Mouse (Mus musculus) spleen, postnatal 14 days (tissue): Measurements from ENCODE around the gene Bmp10.
"Not testable (repeated sequence)": the region's sequence is repeated elsewhere in the genome, so short reads cannot be mapped to it uniquely, and the experiment has no call there.

ENCODE experiments used
- DNase-seq, 2 experiments: peaks; one replicate each; pipeline ENCODE4 v3.0.0; 2021 to 2022; ENCODE audit warnings: low spot score in 2 of 2

Bmp10 gene

GRCm38 (mm10) chr6:87447217-87447616, 18.4 kb downstream of the Bmp10 start:
- DNase-seq = no peak

- no peak for DNase-seq
Observed at GRCm38 (mm10) chr6:87449534-87449933, 20.7 kb downstream of the Bmp10 start.

- DNase-seq = peak in 1 of 2 experiments; percentile 7
Observed at GRCm38 (mm10) chr6:87451016-87451415, 22.2 kb downstream of the Bmp10 start.

- no peak for DNase-seq
Observed at GRCm38 (mm10) chr6:87451771-87452170, 23.0 kb downstream of the Bmp10 start.

- DNase-seq = no peak
Observed at GRCm38 (mm10) chr6:87455507-87455906, 26.7 kb downstream of the Bmp10 start.

- DNase-seq = peak; percentile 35 to 60
Observed at GRCm38 (mm10) chr6:87466221-87466620, 37.4 kb downstream of the Bmp10 start.

- no peak for DNase-seq
Observed at GRCm38 (mm10) chr6:87467373-87467772, 38.6 kb downstream of the Bmp10 start.

GRCm38 (mm10) chr6:87468372-87468771, 39.6 kb downstream of the Bmp10 start:
- no peak for DNase-seq

- not testable (repeated sequence) for DNase-seq
Observed at GRCm38 (mm10) chr6:87470098-87470497, 41.3 kb downstream of the Bmp10 start.

- DNase-seq = no peak
Observed at GRCm38 (mm10) chr6:87475223-87475622, 46.4 kb downstream of the Bmp10 start.

- DNase-seq = no peak
Observed at GRCm38 (mm10) chr6:87478847-87479246, 50.1 kb downstream of the Bmp10 start.

GRCm38 (mm10) chr6:87479291-87479999, 50.7 kb downstream of the Bmp10 start:
- DNase-seq = no peak

GRCm38 (mm10) chr6:87483224-87483899, 54.6 kb downstream of the Bmp10 start:
- DNase-seq = no peak

GRCm38 (mm10) chr6:87483900-87484289, 55.1 kb downstream of the Bmp10 start:
- no peak for DNase-seq

GRCm38 (mm10) chr6:87484806-87485205, 56.0 kb downstream of the Bmp10 start:
- no peak for DNase-seq
